Mouse (Mus musculus): Measurements from ENCODE around the gene Tns3. TPM values are rescaled to one million over a fixed set of nuclear protein-coding genes. Genes with fewer than 3 reads are reported as not detected.
A peak's percentile ranks its signal among the peaks of the same experiment; 100 is the strongest.
"Not testable (repeated sequence)": the region's sequence is repeated elsewhere in the genome, so short reads cannot be mapped to it uniquely, and the experiment has no call there.

Gene Tns3
- polyA plus RNA-seq, 1 experiment from 2014 or later = 16.4 TPM

DNA sequence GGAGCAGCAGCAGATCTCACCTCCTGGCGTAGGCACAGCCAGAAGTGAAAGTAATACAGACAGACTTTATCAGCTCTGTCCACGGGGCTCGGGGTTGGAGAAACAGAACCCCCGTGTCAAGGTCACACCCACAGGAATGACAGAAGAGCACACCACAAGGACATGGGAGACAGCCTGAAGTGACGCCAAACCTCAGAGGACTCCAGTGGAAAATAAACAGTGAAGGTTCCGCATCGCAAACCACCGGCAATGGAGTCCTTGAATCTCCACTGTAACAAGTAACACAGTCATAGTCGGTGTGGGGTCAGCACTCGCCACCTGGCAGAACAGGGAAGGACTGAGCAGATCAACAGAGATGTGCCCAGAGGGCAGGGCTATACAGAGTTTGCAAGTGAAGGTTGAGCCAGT is 35.5 kb downstream of the Tns3 start:
- Histone ChIP-seq H3K4me1 (replicated peaks) (peaks cover 44% of the 10 kb centered on the region), H3K4me3 (peak overlapping the region; percentile 13; the same call in 1 of the 2 replicates), H3K27ac (peak overlapping the region; percentile 34), H3K9ac (no peak overlapping the region), H3K27me3 (no peaks in the 10 kb centered on the region), H3K4me2 (peak overlapping the region; percentile 54), H3K36me3 (no peaks in the 10 kb centered on the region), H3K9me3 (replicated peaks) (no peaks in the 10 kb centered on the region)
- ATAC-seq (replicated peaks; ENCODE audit: insufficient number of reproducible peaks, insufficient read depth, low FRiP score, low read depth) = no peak
- WGBS = 37% methylated on average over 10 of the region's 10 CpGs

GRCm38 (mm10) chr11:8627156-8627555 is 37.2 kb downstream of the Tns3 start:
- Histone ChIP-seq H3K4me1 (replicated peaks) (peaks cover 44% of the 10 kb centered on the region), H3K9ac (no peak overlapping the region), H3K4me3 (no peak overlapping the region), H3K27me3 (no peaks in the 10 kb centered on the region), H3K27ac (no peak overlapping the region), H3K9me3 (replicated peaks) (no peaks in the 10 kb centered on the region), H3K36me3 (no peaks in the 10 kb centered on the region), H3K4me2 (no peak overlapping the region)
- no peak for ATAC-seq (replicated peaks; ENCODE audit: insufficient number of reproducible peaks, insufficient read depth, low FRiP score, low read depth)
- 86% methylated on average over 6 of the region's 6 CpGs for WGBS

DNA sequence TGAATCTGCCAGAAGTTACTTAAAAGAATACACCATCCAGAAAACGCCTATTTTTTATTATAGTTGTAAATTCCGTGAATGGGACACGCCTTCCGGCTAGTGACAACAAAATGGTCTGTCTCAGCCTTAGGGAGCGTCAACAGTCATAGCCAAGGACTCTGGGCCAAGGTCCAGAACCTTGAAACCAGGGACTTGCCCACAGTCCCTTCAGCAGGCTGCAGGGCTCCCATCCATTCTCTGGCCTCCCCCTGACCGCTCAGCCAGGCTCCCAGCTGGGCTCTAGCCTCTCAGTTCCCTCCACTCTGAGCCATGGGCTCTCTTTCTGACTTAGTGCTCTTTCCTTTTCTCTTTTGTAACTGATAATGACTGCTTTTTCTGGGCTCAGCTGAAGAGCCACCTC is 37.6 kb downstream of the Tns3 start:
- Histone ChIP-seq H3K4me2 (no peak overlapping the region), H3K36me3 (no peaks in the 10 kb centered on the region), H3K9me3 (replicated peaks) (no peaks in the 10 kb centered on the region), H3K27me3 (no peaks in the 10 kb centered on the region), H3K9ac (no peak overlapping the region), H3K27ac (no peak overlapping the region), H3K4me1 (replicated peaks) (peaks cover 44% of the 10 kb centered on the region), H3K4me3 (no peak overlapping the region)
- 88% methylated on average over 6 of the region's 6 CpGs for WGBS
- no peak for ATAC-seq (replicated peaks; ENCODE audit: insufficient number of reproducible peaks, insufficient read depth, low FRiP score, low read depth)

DNA sequence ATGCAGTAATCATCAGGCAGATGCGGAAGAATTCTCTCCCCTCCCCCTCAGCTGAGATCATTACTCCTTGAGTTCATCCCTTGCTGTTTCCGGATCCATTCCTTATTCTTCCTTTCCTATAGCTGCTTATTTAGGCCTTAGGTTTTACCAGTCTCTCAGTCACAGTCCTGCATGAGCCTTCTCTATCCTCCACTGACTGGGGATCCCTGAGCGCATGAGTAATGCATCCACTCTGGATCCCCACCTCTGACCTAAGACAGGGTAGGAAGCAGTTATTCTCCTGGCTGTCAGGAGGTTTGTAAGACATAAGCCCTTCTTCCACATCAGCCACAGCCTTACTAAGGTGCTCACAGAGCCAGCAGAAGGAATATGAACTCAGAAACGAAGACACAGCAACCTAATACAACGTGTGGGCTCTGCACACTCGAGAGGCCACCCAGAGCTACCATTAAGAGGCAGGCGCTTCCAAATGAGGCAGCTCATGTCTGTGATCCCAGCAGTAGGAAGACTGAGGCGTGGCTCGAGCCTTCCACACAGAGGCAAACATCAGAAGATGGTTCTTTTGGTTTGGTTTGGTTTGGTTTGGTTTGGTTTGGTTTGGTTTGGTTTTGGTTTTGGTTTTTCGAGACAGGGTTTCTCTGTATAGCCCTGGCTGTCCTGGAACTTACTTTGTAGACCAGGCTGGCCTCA is 38.3 kb downstream of the Tns3 start:
- H3K9ac ChIP-seq = no peak overlapping the region
- H3K4me3 ChIP-seq = no peak overlapping the region
- WGBS = 74% methylated on average over 10 of the region's 10 CpGs
- no peak overlapping the region for H3K4me2 ChIP-seq
- no peaks in the 10 kb centered on the region for H3K9me3 ChIP-seq (replicated peaks)
- H3K27me3 ChIP-seq = no peaks in the 10 kb centered on the region
- H3K4me1 ChIP-seq (replicated peaks) = peaks cover 44% of the 10 kb centered on the region
- no peak for ATAC-seq (replicated peaks; ENCODE audit: insufficient number of reproducible peaks, insufficient read depth, low FRiP score, low read depth)
- no peak overlapping the region for H3K27ac ChIP-seq
- H3K36me3 ChIP-seq = no peaks in the 10 kb centered on the region

DNA sequence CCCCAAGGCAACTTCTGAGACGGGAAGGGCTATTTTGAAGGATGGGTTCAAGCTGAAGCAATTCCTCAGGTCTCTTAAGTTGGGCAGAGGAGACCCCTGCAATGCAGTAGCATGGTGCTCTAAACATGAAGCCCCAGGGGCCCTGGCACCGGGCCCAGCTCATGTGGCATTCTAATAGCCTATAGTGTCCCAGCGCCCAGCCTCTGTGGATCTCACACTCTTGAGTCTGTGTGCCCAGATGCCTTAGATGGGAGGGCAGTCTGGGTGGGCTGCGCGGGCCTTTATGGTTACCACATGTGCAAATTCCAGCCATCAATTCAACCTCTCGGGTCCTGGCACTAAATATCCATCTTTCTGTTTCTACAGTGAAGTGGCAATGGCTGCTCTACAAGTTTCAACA is 38.9 kb downstream of the Tns3 start:
- WGBS = 73% methylated on average over 6 of the region's 6 CpGs
- H3K36me3 ChIP-seq = no peaks in the 10 kb centered on the region
- no peaks in the 10 kb centered on the region for H3K27me3 ChIP-seq
- no peak overlapping the region for H3K9ac ChIP-seq
- H3K9me3 ChIP-seq (replicated peaks) = no peaks in the 10 kb centered on the region
- H3K4me1 ChIP-seq (replicated peaks) = peaks cover 44% of the 10 kb centered on the region
- no peak overlapping the region for H3K4me3 ChIP-seq
- H3K27ac ChIP-seq = peak overlapping the region; percentile 14; the same call in 1 of the 2 replicates
- no peak overlapping the region for H3K4me2 ChIP-seq
- ATAC-seq (replicated peaks; ENCODE audit: insufficient number of reproducible peaks, insufficient read depth, low FRiP score, low read depth) = no peak

- peak overlapping the region; percentile 67 for H3K4me3 ChIP-seq
- H3K27me3 ChIP-seq = no peaks in the 10 kb centered on the region
- H3K4me1 ChIP-seq (replicated peaks) = peaks cover 41% of the 10 kb centered on the region
- H3K9me3 ChIP-seq (replicated peaks) = no peaks in the 10 kb centered on the region
- H3K9ac ChIP-seq = peak overlapping the region; percentile 72
- H3K27ac ChIP-seq = peak overlapping the region; percentile 66
- H3K4me2 ChIP-seq = peak overlapping the region; percentile 99
- no peaks in the 10 kb centered on the region for H3K36me3 ChIP-seq
- ATAC-seq (replicated peaks; ENCODE audit: insufficient number of reproducible peaks, insufficient read depth, low FRiP score, low read depth) = peak; percentile 45
- WGBS = under 1% methylated on average over 74 of the region's 74 CpGs
Observed at GRCm38 (mm10) chr11:8624179-8624886, 40.0 kb downstream of the Tns3 start.

DNA sequence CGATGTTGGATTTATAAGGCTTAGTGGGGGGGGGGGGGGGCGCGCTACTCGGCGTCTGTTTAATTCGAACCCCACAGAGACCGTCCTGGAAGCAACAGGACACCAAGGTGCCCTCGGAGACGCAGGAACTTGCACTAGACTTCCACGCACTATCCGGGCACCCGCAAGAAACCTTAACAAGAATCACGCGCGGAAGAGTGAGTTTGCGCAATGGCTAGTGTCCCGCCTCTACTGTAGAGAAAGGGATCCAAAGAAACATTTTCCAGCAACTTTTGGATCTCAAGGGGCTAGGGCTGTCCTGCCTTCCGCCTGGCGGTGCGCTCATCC is 40.5 kb downstream of the Tns3 start:
- no peaks in the 10 kb centered on the region for H3K9me3 ChIP-seq (replicated peaks)
- peak overlapping the region; percentile 99 for H3K4me2 ChIP-seq
- peak overlapping the region; percentile 72 for H3K9ac ChIP-seq
- H3K4me3 ChIP-seq = peak overlapping the region; percentile 67
- 4% methylated on average over 20 of the region's 20 CpGs for WGBS
- H3K27me3 ChIP-seq = no peaks in the 10 kb centered on the region
- H3K27ac ChIP-seq = no peak overlapping the region
- peaks cover 36% of the 10 kb centered on the region for H3K4me1 ChIP-seq (replicated peaks)
- no peaks in the 10 kb centered on the region for H3K36me3 ChIP-seq
- no peak; the same call in 1 of the 2 replicates for ATAC-seq (replicated peaks; ENCODE audit: insufficient number of reproducible peaks, insufficient read depth, low FRiP score, low read depth)

GRCm38 (mm10) chr11:8622668-8623067 is 41.7 kb downstream of the Tns3 start:
- H3K27ac ChIP-seq = no peak overlapping the region
- H3K4me1 ChIP-seq (replicated peaks) = peaks cover 31% of the 10 kb centered on the region
- H3K36me3 ChIP-seq = no peaks in the 10 kb centered on the region
- H3K4me3 ChIP-seq = 0 out of 2 replicates have a peak overlapping the region, but pooled peaks have one; percentile 67
- no peak for ATAC-seq (replicated peaks; ENCODE audit: insufficient number of reproducible peaks, insufficient read depth, low FRiP score, low read depth)
- H3K9ac ChIP-seq = no peak overlapping the region
- no peak overlapping the region for H3K4me2 ChIP-seq
- no peaks in the 10 kb centered on the region for H3K27me3 ChIP-seq
- WGBS = 55% methylated on average over 6 of the region's 6 CpGs
- H3K9me3 ChIP-seq (replicated peaks) = no peaks in the 10 kb centered on the region

- not testable (repeated sequence) for H3K9me3 ChIP-seq (replicated peaks); H3K4me2 ChIP-seq; H3K27ac ChIP-seq; ATAC-seq (replicated peaks; ENCODE audit: insufficient number of reproducible peaks, insufficient read depth, low FRiP score, low read depth); H3K4me3 ChIP-seq; H3K27me3 ChIP-seq; H3K36me3 ChIP-seq; H3K9ac ChIP-seq
- peaks cover 11% of the 10 kb centered on the region for H3K4me1 ChIP-seq (replicated peaks)
- 81% methylated on average over 7 of the region's 7 CpGs for WGBS
Observed at GRCm38 (mm10) chr11:8619111-8619510, 45.2 kb downstream of the Tns3 start.

- H3K9ac ChIP-seq = no peak overlapping the region
- WGBS = 62% methylated on average over 10 of the region's 10 CpGs
- peaks cover 8% of the 10 kb centered on the region for H3K4me1 ChIP-seq (replicated peaks)
- H3K36me3 ChIP-seq = no peaks in the 10 kb centered on the region
- H3K27ac ChIP-seq = no peak overlapping the region
- no peak overlapping the region for H3K4me2 ChIP-seq
- ATAC-seq (replicated peaks; ENCODE audit: insufficient number of reproducible peaks, insufficient read depth, low FRiP score, low read depth) = no peak
- no peaks in the 10 kb centered on the region for H3K9me3 ChIP-seq (replicated peaks)
- no peaks in the 10 kb centered on the region for H3K27me3 ChIP-seq
- no peak overlapping the region for H3K4me3 ChIP-seq
Observed at GRCm38 (mm10) chr11:8618301-8618700, 46.0 kb downstream of the Tns3 start.

DNA sequence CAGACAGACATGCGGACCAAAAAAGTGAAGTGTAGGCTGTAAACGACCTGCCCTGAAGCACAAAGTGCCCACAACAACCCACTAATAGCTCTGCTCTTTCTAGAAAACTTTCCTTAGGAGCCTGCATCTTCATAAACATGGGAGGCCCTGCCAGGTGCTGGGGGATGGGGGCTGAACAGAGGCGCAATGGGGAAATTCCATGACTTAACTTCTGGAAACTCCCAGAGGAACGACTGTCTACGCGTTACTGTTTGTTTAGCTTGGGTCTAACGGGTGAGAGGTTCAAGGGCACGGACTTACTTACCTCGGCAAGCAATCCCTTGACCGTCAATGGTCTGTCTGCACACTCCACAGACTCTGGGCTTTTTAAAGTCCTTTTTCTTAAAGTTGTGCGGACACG is 48.9 kb downstream of the Tns3 start:
- no peak overlapping the region for H3K4me3 ChIP-seq
- no peaks in the 10 kb centered on the region for H3K36me3 ChIP-seq
- H3K27me3 ChIP-seq = no peaks in the 10 kb centered on the region
- 63% methylated on average over 12 of the region's 12 CpGs for WGBS
- H3K4me1 ChIP-seq (replicated peaks) = peaks cover 17% of the 10 kb centered on the region
- H3K9ac ChIP-seq = no peak overlapping the region
- no peak overlapping the region for H3K27ac ChIP-seq
- ATAC-seq (replicated peaks; ENCODE audit: insufficient number of reproducible peaks, insufficient read depth, low FRiP score, low read depth) = no peak
- H3K9me3 ChIP-seq (replicated peaks) = no peaks in the 10 kb centered on the region
- H3K4me2 ChIP-seq = no peak overlapping the region

DNA sequence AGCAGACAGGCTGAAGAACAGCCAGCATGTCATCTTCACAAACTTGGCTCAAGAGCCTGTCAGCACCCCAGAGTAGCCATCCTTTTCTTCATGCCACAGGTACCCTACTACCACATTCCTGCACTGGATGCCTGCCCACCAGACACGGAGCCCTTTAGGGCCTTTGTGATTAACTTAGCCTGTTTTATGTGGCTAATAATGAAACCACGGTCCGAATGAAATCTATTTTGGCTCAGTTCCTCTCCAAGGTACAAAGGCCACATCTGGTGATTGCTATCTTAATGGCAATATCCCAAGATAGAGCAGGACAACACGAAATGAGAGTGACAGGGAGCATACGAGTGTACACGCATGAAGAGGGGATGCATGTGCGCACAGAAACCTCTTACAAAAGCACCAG is 53.9 kb downstream of the Tns3 start:
- H3K4me1 ChIP-seq (replicated peaks) = peaks cover 18% of the 10 kb centered on the region
- H3K9ac ChIP-seq = no peak overlapping the region
- no peak overlapping the region for H3K4me3 ChIP-seq
- no peak overlapping the region for H3K27ac ChIP-seq
- no peaks in the 10 kb centered on the region for H3K27me3 ChIP-seq
- WGBS = 52% methylated on average over 7 of the region's 7 CpGs
- H3K9me3 ChIP-seq (replicated peaks) = no peaks in the 10 kb centered on the region
- no peak overlapping the region for H3K4me2 ChIP-seq
- no peak for ATAC-seq (replicated peaks; ENCODE audit: insufficient number of reproducible peaks, insufficient read depth, low FRiP score, low read depth)
- no peaks in the 10 kb centered on the region for H3K36me3 ChIP-seq
